Comparison of ENCODE assay signal across 20 mouse cellular contexts in the genomic region with DNA sequence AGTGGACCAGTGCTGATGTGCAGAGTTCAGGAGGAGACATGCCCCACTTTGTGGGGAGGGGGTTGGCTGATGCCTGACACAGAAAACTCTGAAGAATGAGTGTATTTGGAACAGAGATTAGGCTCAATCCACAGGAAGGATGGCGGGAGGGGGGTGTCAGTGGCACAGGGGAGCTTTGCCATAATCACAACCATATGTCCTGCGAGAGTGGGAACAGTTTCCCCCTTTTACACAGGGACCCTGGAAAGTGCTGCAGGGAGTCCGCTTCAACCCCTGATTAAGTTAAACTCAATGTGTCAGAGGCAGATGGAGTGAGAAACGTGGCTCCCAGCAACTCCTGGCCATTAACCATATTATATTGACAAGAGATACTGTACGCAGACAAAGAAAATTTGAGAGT.
DNase-seq lines count a peak whose midpoint lies in the region; ATAC-seq lines count a peak whose summit lies in the region.
"Had no signal": no experiment of that assay in that cellular context is flagged by ENCODE, and none has a peak within 500 bp of the region (broad histone marks: within the 10 kb centered on the region; RNA-seq: fewer than 3 reads in every experiment).

No protein-coding gene starts in this region.

- no peak for DNase-seq in heart, embryonic 10.5 days (ENCODE audit: low spot score)
- DNase-seq in heart, postnatal 36 days, result no peak
- peak; percentile 56 for DNase-seq in embryonic facial prominence, embryonic 10.5 days (ENCODE audit: low spot score)
- DNase-seq in testis, postnatal 10 days (ENCODE audit: low spot score), result no peak
- no peak for DNase-seq in frontal cortex, adult 2 months (ENCODE audit: extremely low spot score in 1 of 2, low spot score in 1 of 2)
- DNase-seq: adrenal gland, adult 8-10 months; adrenal gland, postnatal 36 days; cerebellum, adult 11-12 months; cerebellum, adult 9-10 months; cerebellum, postnatal 25 days; forebrain, postnatal 0 days; gastrocnemius, adult 2 months; gastrocnemius, postnatal 25 days; heart, postnatal 4 days had no signal

- H3K27ac ChIP-seq in heart, embryonic 10.5 days, result 0 out of 2 replicates have a peak overlapping the region, but pooled peaks have one; percentile 0
- peak overlapping the region; percentile 80 for H3K27ac ChIP-seq in embryonic facial prominence, embryonic 10.5 days (replicated peaks)
- peak overlapping the region; percentile 85 for H3K27ac ChIP-seq in embryonic facial prominence, embryonic 12.5 days
- peak overlapping the region; percentile 85 for H3K27ac ChIP-seq in limb, embryonic 12.5 days
- H3K27ac ChIP-seq in midbrain, embryonic 15.5 days, result no peak overlapping the region
- H3K27ac ChIP-seq: gastrocnemius, adult 2 months; heart, embryonic 13.5 days; hindbrain, embryonic 14.5 days; intestine, embryonic 15.5 days had no signal

- no peak overlapping the region for H3K9ac ChIP-seq in embryonic facial prominence, embryonic 12.5 days
- H3K9ac ChIP-seq in limb, embryonic 12.5 days (replicated peaks), result no peak overlapping the region
- H3K9ac ChIP-seq in midbrain, embryonic 15.5 days, result no peak overlapping the region
- H3K9ac ChIP-seq: forebrain, postnatal 0 days; heart, embryonic 13.5 days; hindbrain, embryonic 14.5 days; intestine, embryonic 15.5 days had no signal

- H3K4me3 ChIP-seq in heart, embryonic 10.5 days, result no peak overlapping the region
- H3K4me3 ChIP-seq in embryonic facial prominence, embryonic 10.5 days, result no peak overlapping the region
- no peak overlapping the region for H3K4me3 ChIP-seq in embryonic facial prominence, embryonic 12.5 days
- no peak overlapping the region for H3K4me3 ChIP-seq in limb, embryonic 12.5 days (replicated peaks)
- H3K4me3 ChIP-seq in midbrain, embryonic 15.5 days, result no peak overlapping the region
- H3K4me3 ChIP-seq: gastrocnemius, adult 2 months; heart, embryonic 13.5 days; intestine, embryonic 15.5 days had no signal

- peak; percentile 25; the same call in 1 of the 2 replicates for ATAC-seq in embryonic facial prominence, embryonic 12.5 days (ENCODE audit: insufficient number of reproducible peaks, insufficient read depth, low FRiP score, low TSS enrichment)
- no peak for ATAC-seq in limb, embryonic 12.5 days (ENCODE audit: insufficient number of reproducible peaks, insufficient read depth, low FRiP score, low TSS enrichment, low read depth)
- no peak for ATAC-seq in midbrain, embryonic 15.5 days (replicated peaks)
- ATAC-seq: forebrain, postnatal 0 days; intestine, embryonic 15.5 days had no signal

- WGBS in heart, embryonic 10.5 days, result 63% methylated on average over 5 of the region's 5 CpGs
- whole genome bisulfite sequencing in embryonic facial prominence, embryonic 10.5 days, result 32% methylated on average over 5 of the region's 5 CpGs
- WGBS in embryonic facial prominence, embryonic 12.5 days, result 23% methylated on average over 5 of the region's 5 CpGs
- WGBS in limb, embryonic 12.5 days, result 18% methylated on average over 5 of the region's 5 CpGs
- WGBS in midbrain, embryonic 15.5 days, result 73% methylated on average over 5 of the region's 5 CpGs

- no peaks in the 10 kb centered on the region for H3K36me3 ChIP-seq in heart, embryonic 10.5 days
- no peaks in the 10 kb centered on the region for H3K36me3 ChIP-seq in embryonic facial prominence, embryonic 10.5 days (replicated peaks)
- H3K36me3 ChIP-seq in embryonic facial prominence, embryonic 12.5 days, result no peaks in the 10 kb centered on the region
- H3K36me3 ChIP-seq in limb, embryonic 12.5 days, result no peaks in the 10 kb centered on the region
- H3K36me3 ChIP-seq in midbrain, embryonic 15.5 days (replicated peaks), result no peaks in the 10 kb centered on the region
- H3K36me3 ChIP-seq: heart, embryonic 13.5 days; intestine, embryonic 15.5 days had no signal

- intact Hi-C loops in heart, postnatal 36 days (cut with DNase I), result no loop called here

- H3K27me3 ChIP-seq in heart, embryonic 10.5 days (ENCODE audit: insufficient read depth, poor library complexity, severe bottlenecking), result no peaks in the 10 kb centered on the region
- no peaks in the 10 kb centered on the region for H3K27me3 ChIP-seq in embryonic facial prominence, embryonic 10.5 days (replicated peaks; ENCODE audit: low read depth, poor library complexity, severe bottlenecking)
- no peaks in the 10 kb centered on the region for H3K27me3 ChIP-seq in embryonic facial prominence, embryonic 12.5 days
- H3K27me3 ChIP-seq in limb, embryonic 12.5 days, result no peaks in the 10 kb centered on the region
- no peaks in the 10 kb centered on the region for H3K27me3 ChIP-seq in midbrain, embryonic 15.5 days (replicated peaks)
- H3K27me3 ChIP-seq: heart, embryonic 13.5 days; intestine, embryonic 15.5 days had no signal

- no peaks in the 10 kb centered on the region for H3K9me3 ChIP-seq in heart, embryonic 10.5 days
- no peaks in the 10 kb centered on the region for H3K9me3 ChIP-seq in embryonic facial prominence, embryonic 10.5 days
- H3K9me3 ChIP-seq in embryonic facial prominence, embryonic 12.5 days, result no peaks in the 10 kb centered on the region
- H3K9me3 ChIP-seq in limb, embryonic 12.5 days, result no peaks in the 10 kb centered on the region
- no peaks in the 10 kb centered on the region for H3K9me3 ChIP-seq in midbrain, embryonic 15.5 days
- H3K9me3 ChIP-seq: heart, embryonic 13.5 days; intestine, embryonic 15.5 days had no signal

- peaks cover 7% of the 10 kb centered on the region; the same call in 1 of the 2 replicates for H3K4me1 ChIP-seq in heart, embryonic 10.5 days
- H3K4me1 ChIP-seq in embryonic facial prominence, embryonic 10.5 days, result peaks cover 61% of the 10 kb centered on the region
- H3K4me1 ChIP-seq in embryonic facial prominence, embryonic 12.5 days, result peaks cover 36% of the 10 kb centered on the region
- H3K4me1 ChIP-seq in limb, embryonic 12.5 days (replicated peaks), result peaks cover 55% of the 10 kb centered on the region
- no peaks in the 10 kb centered on the region for H3K4me1 ChIP-seq in midbrain, embryonic 15.5 days
- H3K4me1 ChIP-seq: intestine, embryonic 15.5 days had no signal

- 0 out of 2 replicates have a peak overlapping the region, but pooled peaks have one; percentile 21 for H3K4me2 ChIP-seq in embryonic facial prominence, embryonic 12.5 days (replicated peaks)
- H3K4me2 ChIP-seq in limb, embryonic 12.5 days, result 0 out of 2 replicates have a peak overlapping the region, but pooled peaks have one; percentile 10
- no peak overlapping the region for H3K4me2 ChIP-seq in midbrain, embryonic 15.5 days
- H3K4me2 ChIP-seq: heart, embryonic 13.5 days; hindbrain, embryonic 14.5 days; intestine, embryonic 15.5 days had no signal
